Mouse (Mus musculus) intestine, embryonic 16.5 days (tissue): Measurements from ENCODE around the gene Ulk4. TPM values are rescaled to one million over a fixed set of nuclear protein-coding genes. Genes with fewer than 3 reads are reported as not detected.

Source experiments
- ATAC-seq: fragments of 200-750 bp; cut with Nextera tagmentation; 2 replicates; pipeline ENCODE4 v1.8.0; 2017; ENCODE audit warnings: moderate TSS enrichment, moderate library complexity
- H3K27ac ChIP-seq: fragments of 300-500 bp; sonication (generic); 2 replicates; pipeline ENCODE4 v1.5.1; 2014; ENCODE audit warnings: mild to moderate bottlenecking, low read length
- H3K27me3 ChIP-seq: fragments of 300-500 bp; sonication (generic); replicated peaks from 2 replicates; pipeline ENCODE4 v1.6.1; 2014; ENCODE audit warnings: low read length, control low read depth, mixed read lengths; ENCODE audit not compliant: control insufficient read depth, insufficient read depth
- H3K36me3 ChIP-seq: fragments of 300-500 bp; sonication (generic); 2 replicates; pipeline ENCODE4 v1.6.1; 2014; ENCODE audit warnings: low read length, control low read depth; ENCODE audit not compliant: control insufficient read depth, insufficient read depth
- H3K4me1 ChIP-seq: fragments of 300-500 bp; sonication (generic); 2 replicates; pipeline ENCODE4 v1.6.1; 2014; ENCODE audit warnings: low read length, control low read depth, mixed read lengths; ENCODE audit not compliant: control insufficient read depth, insufficient read depth
- H3K4me2 ChIP-seq: fragments of 300-500 bp; sonication (generic); 2 replicates; pipeline ENCODE4 v1.6.1; 2014; ENCODE audit warnings: low read depth, low read length, control low read depth
- H3K4me3 ChIP-seq: fragments of 300-500 bp; sonication (generic); 2 replicates; pipeline ENCODE4 v1.5.1; 2014; ENCODE audit warnings: mild to moderate bottlenecking, low read length
- H3K9ac ChIP-seq: fragments of 300-500 bp; sonication (generic); 2 replicates; pipeline ENCODE4 v1.6.1; 2014; ENCODE audit warnings: low read depth, low read length
- H3K9me3 ChIP-seq: fragments of 300-500 bp; sonication (generic); 2 replicates; pipeline ENCODE4 v1.6.1; 2016; ENCODE audit warnings: low read length, control low read depth; ENCODE audit not compliant: control insufficient read depth
- WGBS: fragments of 180-500 bp; shearing (Covaris S2); extraction: QIAGEN DNeasy Blood & Tissue Kit; methylation state at CpG from one replicate; pipeline ENCODE4 v1.1.7; 2014; 5-methylcytosine and 5-hydroxymethylcytosine counted together
- polyA plus RNA-seq: library from polyadenylated mRNA; unstranded; fragments of >200 nt; fragmentation: Nextera tagmentation; extraction: Ambion mirVana; gene quantifications from 2 replicates; pipeline ENCODE4 v1.2.1, GENCODE M21; 2015

The Ulk4 gene
- polyA plus RNA-seq, 1 experiment from 2014 or later = 120 TPM

- H3K9ac ChIP-seq = no peak overlapping the region
- H3K9me3 ChIP-seq = no peaks in the 10 kb centered on the region
- no peak for ATAC-seq
- H3K4me3 ChIP-seq = no peak overlapping the region
- no peaks in the 10 kb centered on the region for H3K36me3 ChIP-seq
- H3K27me3 ChIP-seq = no peaks in the 10 kb centered on the region
- H3K4me2 ChIP-seq = no peak overlapping the region
- H3K4me1 ChIP-seq = peaks cover 5% of the 10 kb centered on the region; the same call in 1 of the 2 replicates
- WGBS = 63% methylated on average over 8 of the region's 8 CpGs
- H3K27ac ChIP-seq = no peak overlapping the region
These were observed 204.8 kb downstream of the Ulk4 start for GRCm38 (mm10) chr9:121072127-121072757.

GRCm38 (mm10) chr9:121071461-121072126 lies 205.4 kb downstream of the Ulk4 start:
- Histone ChIP-seq H3K9me3 (no peaks in the 10 kb centered on the region), H3K4me1 (peaks cover 5% of the 10 kb centered on the region; the same call in 1 of the 2 replicates), H3K4me2 (no peak overlapping the region), H3K9ac (no peak overlapping the region; the same call in 1 of the 2 replicates), H3K27ac (no peak overlapping the region), H3K27me3 (no peaks in the 10 kb centered on the region), H3K4me3 (no peak overlapping the region), H3K36me3 (no peaks in the 10 kb centered on the region)
- no peak for ATAC-seq
- 69% methylated on average over 10 of the region's 10 CpGs for WGBS

- H3K4me2 ChIP-seq = no peak overlapping the region
- H3K9me3 ChIP-seq = no peaks in the 10 kb centered on the region
- no peak overlapping the region for H3K27ac ChIP-seq
- no peak for ATAC-seq
- no peaks in the 10 kb centered on the region for H3K36me3 ChIP-seq
- no peak overlapping the region for H3K4me3 ChIP-seq
- no peaks in the 10 kb centered on the region for H3K27me3 ChIP-seq
- no peak overlapping the region; the same call in 1 of the 2 replicates for H3K9ac ChIP-seq
- H3K4me1 ChIP-seq = peaks cover 4% of the 10 kb centered on the region; the same call in 1 of the 2 replicates
- 65% methylated on average over 11 of the region's 11 CpGs for WGBS
These were observed 205.9 kb downstream of the Ulk4 start for GRCm38 (mm10) chr9:121071050-121071449.

- Histone ChIP-seq H3K27ac (no peak overlapping the region), H3K36me3 (no peaks in the 10 kb centered on the region), H3K9me3 (no peaks in the 10 kb centered on the region), H3K4me2 (no peak overlapping the region), H3K27me3 (no peaks in the 10 kb centered on the region), H3K4me1 (peaks cover 3% of the 10 kb centered on the region; the same call in 1 of the 2 replicates), H3K9ac (no peak overlapping the region), H3K4me3 (no peak overlapping the region)
- 80% methylated on average over 5 of the region's 5 CpGs for WGBS
- ATAC-seq = no peak
These were observed 208.9 kb downstream of the Ulk4 start for GRCm38 (mm10) chr9:121068115-121068514.

GRCm38 (mm10) chr9:121067043-121067442 lies 210.0 kb downstream of the Ulk4 start:
- Histone ChIP-seq H3K4me3 (no peak overlapping the region), H3K9ac (no peak overlapping the region), H3K4me2 (no peak overlapping the region), H3K27ac (no peak overlapping the region), H3K9me3 (no peaks in the 10 kb centered on the region), H3K4me1 (peaks cover 5% of the 10 kb centered on the region; the same call in 1 of the 2 replicates), H3K27me3 (no peaks in the 10 kb centered on the region), H3K36me3 (no peaks in the 10 kb centered on the region)
- ATAC-seq = no peak
- 82% methylated on average over 10 of the region's 10 CpGs for WGBS

GRCm38 (mm10) chr9:121065383-121065978 lies 211.5 kb downstream of the Ulk4 start:
- Histone ChIP-seq H3K4me3 (no peak overlapping the region), H3K36me3 (no peaks in the 10 kb centered on the region), H3K4me2 (no peak overlapping the region), H3K27ac (no peak overlapping the region), H3K4me1 (peaks cover 5% of the 10 kb centered on the region; the same call in 1 of the 2 replicates), H3K27me3 (no peaks in the 10 kb centered on the region), H3K9ac (no peak overlapping the region), H3K9me3 (no peaks in the 10 kb centered on the region)
- no peak for ATAC-seq
- 76% methylated on average over 10 of the region's 10 CpGs for WGBS

- no peak overlapping the region for H3K27ac ChIP-seq
- H3K4me1 ChIP-seq = peaks cover 5% of the 10 kb centered on the region; the same call in 1 of the 2 replicates
- H3K4me3 ChIP-seq = no peak overlapping the region
- no peak overlapping the region for H3K4me2 ChIP-seq
- H3K9ac ChIP-seq = no peak overlapping the region
- no peaks in the 10 kb centered on the region for H3K27me3 ChIP-seq
- WGBS = 75% methylated on average over 14 of the region's 14 CpGs
- no peak for ATAC-seq
- H3K36me3 ChIP-seq = no peaks in the 10 kb centered on the region
- no peaks in the 10 kb centered on the region for H3K9me3 ChIP-seq
These were observed 212.2 kb downstream of the Ulk4 start for GRCm38 (mm10) chr9:121064606-121065355.

GRCm38 (mm10) chr9:121062671-121063070 lies 214.3 kb downstream of the Ulk4 start:
- no peak for ATAC-seq
- Histone ChIP-seq H3K36me3 (no peaks in the 10 kb centered on the region), H3K9me3 (no peaks in the 10 kb centered on the region), H3K4me2 (no peak overlapping the region), H3K27ac (no peak overlapping the region), H3K4me1 (peaks cover 5% of the 10 kb centered on the region; the same call in 1 of the 2 replicates), H3K4me3 (no peak overlapping the region), H3K27me3 (no peaks in the 10 kb centered on the region), H3K9ac (no peak overlapping the region)
- 55% methylated on average over 3 of the region's 3 CpGs for WGBS
